Mouse (Mus musculus): ENCODE results near the gene Smlr1.

DNA sequence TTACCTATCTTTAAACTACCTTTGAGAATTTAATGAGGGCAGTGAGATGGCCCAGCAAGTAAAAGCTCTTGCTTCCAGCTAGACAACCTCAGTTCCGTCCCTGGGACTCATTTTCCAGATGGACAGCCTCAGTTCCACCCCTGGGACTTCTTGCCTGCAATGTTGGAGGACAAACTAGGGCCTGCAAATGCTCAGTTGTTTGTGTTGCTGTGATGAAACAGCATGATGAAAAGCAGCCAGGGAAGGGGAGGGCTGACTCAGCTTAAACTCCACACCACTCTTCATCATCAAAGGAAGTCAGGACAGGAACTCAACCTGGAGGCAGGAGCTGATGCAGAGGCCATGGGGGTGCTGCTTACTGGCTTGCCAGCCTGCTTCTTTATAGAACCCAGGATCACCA is 22.2 kb downstream of the Smlr1 start:
- no peak for TF ChIP-seq GATA1 (IDR thresholded peaks at IDR 0.05; ENCODE audit: borderline replicate concordance, low read length)
- TF ChIP-seq CTCF (IDR thresholded peaks at IDR 0.05; ENCODE audit: low read depth, low read length), result no peak
- TF ChIP-seq TAL1 (conservative IDR thresholded peaks at IDR 0.05; ENCODE audit: low read depth, low read length), result no peak

Data from G1E (cell line).